Mouse (Mus musculus): ENCODE measurements around the gene Alkbh7. TPM values are rescaled to one million over a fixed set of nuclear protein-coding genes. Genes with fewer than 3 reads are reported as not detected.

Alkbh7 gene
- total and polyA plus RNA-seq, 2 experiments from 2014 or later, result 44.2 to 56.4 TPM

DNA sequence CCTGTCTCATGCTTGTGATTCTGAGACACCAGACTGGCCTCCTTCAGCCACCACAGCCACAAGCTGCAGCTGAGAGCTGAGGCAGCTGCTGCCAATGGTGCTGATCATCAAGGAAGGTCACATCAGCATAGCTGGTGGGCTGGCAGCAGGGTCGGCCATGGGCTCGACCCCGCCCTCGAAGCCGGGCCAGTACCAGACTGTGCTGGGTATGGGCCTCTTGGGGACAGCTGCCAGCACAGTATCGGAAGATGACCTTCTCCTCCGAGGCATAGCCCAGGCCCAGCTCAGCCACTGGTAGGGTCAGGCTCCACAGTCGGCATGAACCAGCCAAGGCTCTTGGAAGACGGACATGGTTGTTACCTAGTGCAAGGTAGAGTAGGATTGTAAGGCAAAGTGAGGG lies 2.3 kb downstream of the Alkbh7 start:
- no peak overlapping the region for H3K4me2 ChIP-seq (ENCODE audit: low read depth)

DNA sequence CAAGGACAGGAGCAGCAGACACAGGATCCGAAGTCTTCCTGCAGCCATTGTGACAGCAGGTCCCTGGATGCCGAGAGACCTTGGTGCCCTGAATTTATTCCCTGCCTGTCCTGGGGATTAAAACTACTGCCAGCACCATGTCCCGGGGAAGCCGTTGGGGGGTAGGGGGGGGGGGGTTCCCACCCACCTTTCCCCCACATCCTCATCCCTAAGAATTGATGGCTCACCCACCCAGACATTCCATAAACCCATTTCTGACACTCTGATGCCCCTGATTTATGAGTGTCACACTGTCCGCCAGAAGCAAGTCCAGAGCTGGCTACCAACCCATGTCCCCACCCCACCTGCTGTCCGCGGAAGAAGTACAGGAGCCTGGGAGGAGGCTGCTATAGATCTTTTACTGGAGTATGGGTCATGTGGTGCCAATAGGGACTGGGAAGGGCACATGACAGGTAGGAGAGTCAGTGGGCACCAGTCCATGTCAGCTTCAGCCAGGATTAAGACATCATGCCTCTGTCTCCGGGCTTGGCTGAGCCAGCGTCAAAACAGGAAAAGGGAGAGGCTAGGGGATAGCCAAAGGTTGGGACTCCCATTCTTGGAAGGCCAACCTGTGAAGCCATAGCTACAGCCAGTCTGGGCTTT lies 3.0 kb downstream of the Alkbh7 start, which contains the start of gene Pspn:
Gene Pspn, minus strand, starts transcription at position 51 of the 642 bp plus-strand sequence.
- 91% methylated on average over 9 of the region's 9 CpGs for WGBS
- no peak for DNase-seq
- no peak for ATAC-seq
- H3K4me2 ChIP-seq (ENCODE audit: low read depth), result no peak within 1 kb of the TSS
- peaks cover 59% of the 10 kb centered on the region for H3K36me3 ChIP-seq (ENCODE audit: insufficient read depth)
- H3K4me3 ChIP-seq (ENCODE audit: low read depth, low read length), result no peak within 1 kb of the TSS
- no peaks in the 10 kb centered on the region for H3K4me1 ChIP-seq (ENCODE audit: insufficient read depth)
- no peaks in the 10 kb centered on the region for H3K9me3 ChIP-seq (ENCODE audit: low read length)
- TF ChIP-seq CTCF (IDR thresholded peaks at IDR 0.05; ENCODE audit: low read depth), result no peak
- no peak within 1 kb of the TSS for H3K27ac ChIP-seq (ENCODE audit: low read depth, low read length)
- no peak within 1 kb of the TSS for H3K9ac ChIP-seq
- no peaks in the 10 kb centered on the region for H3K27me3 ChIP-seq (ENCODE audit: insufficient read depth, low read length)

More for the DNA sequence above, 2.3 kb downstream of the Alkbh7 start:
- Histone ChIP-seq H3K9ac (no peak overlapping the region), H3K4me1 (ENCODE audit: insufficient read depth) (no peaks in the 10 kb centered on the region), H3K36me3 (ENCODE audit: insufficient read depth) (peaks cover 62% of the 10 kb centered on the region), H3K27ac (ENCODE audit: low read depth, low read length) (no peak overlapping the region), H3K9me3 (ENCODE audit: low read length) (no peaks in the 10 kb centered on the region), H3K27me3 (ENCODE audit: insufficient read depth, low read length) (no peaks in the 10 kb centered on the region), H3K4me3 (ENCODE audit: low read depth, low read length) (no peak overlapping the region)
- 96% methylated on average over 9 of the region's 9 CpGs for WGBS
- ATAC-seq (no peak), DNase-seq (no peak)
- TF ChIP-seq CTCF (IDR thresholded peaks at IDR 0.05; ENCODE audit: low read depth), result no peak

DNA sequence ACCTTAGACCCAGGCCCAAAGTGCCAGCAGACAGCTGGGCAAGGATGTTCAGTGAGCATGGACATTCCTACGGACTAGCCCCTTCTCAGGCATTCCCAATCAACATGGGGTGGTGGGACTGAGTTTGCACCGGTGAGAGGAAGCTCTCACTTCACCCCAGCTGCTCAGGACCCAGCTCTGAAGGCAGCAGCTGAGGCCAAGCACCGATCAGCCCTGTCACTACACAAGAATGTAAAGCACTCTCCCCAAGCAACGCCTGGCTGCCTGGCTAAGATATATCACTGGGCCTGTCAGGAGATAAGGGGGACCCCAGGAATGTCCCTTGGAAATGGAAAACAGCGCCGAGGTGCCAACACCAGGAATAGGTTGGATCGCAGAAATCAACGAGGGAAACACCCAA lies 4.1 kb downstream of the Alkbh7 start:
- H3K36me3 ChIP-seq (ENCODE audit: insufficient read depth), result peaks cover 48% of the 10 kb centered on the region
- H3K27ac ChIP-seq (ENCODE audit: low read depth, low read length), result no peak overlapping the region
- H3K27me3 ChIP-seq (ENCODE audit: insufficient read depth, low read length), result no peaks in the 10 kb centered on the region
- 79% methylated on average over 8 of the region's 8 CpGs for WGBS
- H3K9ac ChIP-seq, result no peak overlapping the region
- no peak overlapping the region for H3K4me2 ChIP-seq (ENCODE audit: low read depth)
- H3K9me3 ChIP-seq (ENCODE audit: low read length), result no peaks in the 10 kb centered on the region
- DNase-seq (no peak), ATAC-seq (no peak)
- no peaks in the 10 kb centered on the region for H3K4me1 ChIP-seq (ENCODE audit: insufficient read depth)
- H3K4me3 ChIP-seq (ENCODE audit: low read depth, low read length), result no peak overlapping the region
- no peak for TF ChIP-seq CTCF (IDR thresholded peaks at IDR 0.05; ENCODE audit: low read depth)

DNA sequence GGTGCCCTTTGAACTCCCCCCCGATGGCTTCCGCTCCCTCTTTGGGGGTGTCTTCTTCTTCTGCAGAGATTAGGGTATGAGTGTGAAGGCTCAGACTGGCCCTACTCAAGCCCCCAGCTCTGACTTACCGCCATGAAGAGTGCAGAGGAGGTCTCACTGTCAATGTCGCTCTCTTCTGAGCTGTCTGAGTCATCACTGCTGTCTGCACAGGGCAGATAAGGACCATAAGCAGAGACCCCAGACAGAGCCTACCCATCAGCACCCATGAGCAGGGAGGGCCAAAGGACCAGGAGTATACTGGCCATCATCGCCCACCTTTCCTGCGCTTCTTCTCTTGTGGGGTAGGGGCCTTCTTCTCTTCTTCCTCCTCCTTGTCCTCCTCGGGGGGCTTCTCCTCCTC lies 6.9 kb downstream of the Alkbh7 start:
- Histone ChIP-seq H3K4me2 (ENCODE audit: low read depth) (no peak overlapping the region), H3K4me3 (ENCODE audit: low read depth, low read length) (no peak overlapping the region), H3K27ac (ENCODE audit: low read depth, low read length) (no peak overlapping the region), H3K9ac (no peak overlapping the region), H3K27me3 (ENCODE audit: insufficient read depth, low read length) (no peaks in the 10 kb centered on the region), H3K36me3 (ENCODE audit: insufficient read depth) (peaks cover 67% of the 10 kb centered on the region), H3K4me1 (ENCODE audit: insufficient read depth) (no peaks in the 10 kb centered on the region), H3K9me3 (ENCODE audit: low read length) (no peaks in the 10 kb centered on the region)
- no peak for TF ChIP-seq CTCF (IDR thresholded peaks at IDR 0.05; ENCODE audit: low read depth)
- DNase-seq, result no peak
- 92% methylated on average over 7 of the region's 7 CpGs for WGBS
- no peak for ATAC-seq

DNA sequence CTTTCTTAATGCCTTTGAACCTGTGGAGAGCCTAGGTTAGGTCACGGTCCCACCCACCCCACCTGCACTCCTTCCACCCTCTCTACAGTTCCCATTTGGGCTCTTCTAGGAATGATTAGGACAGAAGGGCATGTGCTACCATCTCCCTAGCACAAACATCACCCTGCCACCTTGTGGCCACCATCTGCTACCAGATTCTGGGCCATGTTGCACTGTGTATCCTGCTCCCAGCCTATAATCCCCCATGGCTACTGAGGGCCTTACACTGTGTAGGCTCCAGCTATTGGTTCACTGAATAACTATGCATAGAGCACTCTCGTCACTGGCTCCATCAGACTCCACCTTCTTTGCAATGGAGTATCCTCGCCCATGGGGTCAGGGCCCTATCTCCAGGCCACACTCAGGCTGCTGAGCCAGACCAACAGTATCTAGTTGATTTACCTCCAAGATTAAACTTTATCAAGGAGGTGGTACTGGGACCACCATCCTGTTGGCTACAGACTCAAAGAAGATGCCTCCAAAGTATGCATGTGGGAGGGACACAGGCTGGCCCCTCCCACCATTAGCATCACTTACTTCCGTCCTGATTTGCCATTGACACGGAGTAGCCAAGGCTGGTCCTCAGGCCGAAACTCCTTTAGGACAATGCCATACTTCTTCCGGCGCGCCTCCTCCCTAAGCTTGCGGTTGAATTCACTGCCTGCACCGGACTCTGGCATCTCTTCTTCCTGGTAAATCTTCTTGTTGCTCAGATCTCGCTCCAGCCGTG lies 10.2 kb downstream of the Alkbh7 start:
- peaks cover 51% of the 10 kb centered on the region for H3K36me3 ChIP-seq (ENCODE audit: insufficient read depth)
- no peak for ATAC-seq
- no peaks in the 10 kb centered on the region for H3K9me3 ChIP-seq (ENCODE audit: low read length)
- peak; percentile 56 for TF ChIP-seq CTCF (IDR thresholded peaks at IDR 0.05; ENCODE audit: low read depth)
- no peak overlapping the region for H3K4me2 ChIP-seq (ENCODE audit: low read depth)
- peaks cover 15% of the 10 kb centered on the region for H3K4me1 ChIP-seq (ENCODE audit: insufficient read depth)
- no peak for DNase-seq
- H3K27me3 ChIP-seq (ENCODE audit: insufficient read depth, low read length), result no peaks in the 10 kb centered on the region
- WGBS, result 93% methylated on average over 13 of the region's 13 CpGs
- no peak overlapping the region for H3K4me3 ChIP-seq (ENCODE audit: low read depth, low read length)
- no peak overlapping the region for H3K9ac ChIP-seq
- H3K27ac ChIP-seq (ENCODE audit: low read depth, low read length), result no peak overlapping the region

DNA sequence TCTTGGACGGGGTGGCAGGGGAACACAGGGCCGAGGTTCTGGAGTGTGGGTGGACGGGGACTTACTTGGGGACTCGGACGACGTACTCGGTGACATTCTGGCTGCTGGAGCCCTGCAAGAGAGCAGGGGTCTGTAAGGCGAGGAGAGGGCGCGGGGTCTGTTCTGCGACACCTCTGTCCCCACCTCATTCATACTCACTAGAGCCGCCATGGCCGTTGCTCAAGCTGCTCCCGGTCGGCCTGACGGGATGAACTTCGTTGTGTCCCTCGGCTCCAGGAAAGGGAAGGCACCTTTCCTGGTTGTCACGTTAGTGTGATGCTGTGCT lies 13.7 kb downstream of the Alkbh7 start:
- no peak for DNase-seq
- peak overlapping the region; percentile 86 for H3K27ac ChIP-seq (ENCODE audit: low read depth, low read length)
- peak overlapping the region; percentile 74 for H3K4me3 ChIP-seq (ENCODE audit: low read depth, low read length)
- ATAC-seq, result peak; percentile 30
- H3K9ac ChIP-seq, result peak overlapping the region; percentile 78
- no peaks in the 10 kb centered on the region for H3K27me3 ChIP-seq (ENCODE audit: insufficient read depth, low read length)
- under 1% methylated on average over 19 of the region's 19 CpGs for WGBS
- H3K4me2 ChIP-seq (ENCODE audit: low read depth), result peak overlapping the region; percentile 90
- no peak for TF ChIP-seq CTCF (IDR thresholded peaks at IDR 0.05; ENCODE audit: low read depth)
- H3K36me3 ChIP-seq (ENCODE audit: insufficient read depth), result peaks cover 25% of the 10 kb centered on the region
- no peaks in the 10 kb centered on the region for H3K9me3 ChIP-seq (ENCODE audit: low read length)
- peaks cover 18% of the 10 kb centered on the region for H3K4me1 ChIP-seq (ENCODE audit: insufficient read depth)
